Mouse (Mus musculus) MEL (cell line): ENCODE measurements around the gene Fam162b. TPM values are rescaled to one million over a fixed set of nuclear protein-coding genes. Genes with fewer than 3 reads are reported as not detected.

Experiments
- DNase-seq: peaks from one replicate; pipeline ENCODE4 v3.0.0; 2011; ENCODE audit warnings: low read depth, low spot score
- H3K27ac ChIP-seq: 2 replicates; pipeline ENCODE4 v1.5.1; 2012; ENCODE audit warnings: low read depth, mild to moderate bottlenecking, control low read depth, low read length, moderate library complexity; ENCODE audit not compliant: control insufficient read depth
- H3K27me3 ChIP-seq, 2 experiments: fragments of 150-350 bp in 1 of 2; sonication (generic) in 1 of 2; 2 replicates each; pipeline ENCODE4 v1.6.1; 2012; ENCODE audit warnings: low read length in 2 of 2, mild to moderate bottlenecking in 2 of 2, improper control_type of control experiment in 1 of 2, moderate library complexity in 1 of 2; ENCODE audit not compliant: insufficient read depth in 2 of 2, control insufficient read depth in 1 of 2
- H3K36me3 ChIP-seq, 2 experiments: 2 replicates each; pipeline ENCODE4 v1.6.1; 2012 to 2014; ENCODE audit warnings: low read length in 2 of 2, improper control_type of control experiment in 1 of 2, inconsistent platforms in 1 of 2, mild to moderate bottlenecking in 1 of 2; ENCODE audit not compliant: insufficient read depth in 2 of 2, control insufficient read depth in 1 of 2
- H3K4me1 ChIP-seq, 2 experiments: fragments of 150-350 bp in 1 of 2; sonication (generic) in 1 of 2; 2 replicates each; pipeline ENCODE4 v1.6.1; 2012; ENCODE audit warnings: low read length in 2 of 2, improper control_type of control experiment in 1 of 2, mild to moderate bottlenecking in 1 of 2; ENCODE audit not compliant: insufficient read depth in 2 of 2, control insufficient read depth in 1 of 2
- H3K4me3 ChIP-seq, 2 experiments: fragments of 150-350 bp in 1 of 2; sonication (generic) in 1 of 2; 2 replicates each; pipeline ENCODE4 v1.5.1; 2012; ENCODE audit warnings: low read depth in 2 of 2, low read length in 2 of 2, mild to moderate bottlenecking in 2 of 2, moderate library complexity in 2 of 2, control low read depth in 1 of 2, improper control_type of control experiment in 1 of 2; ENCODE audit not compliant: control insufficient read depth in 1 of 2, insufficient read depth in 1 of 2
- H3K79me2 ChIP-seq: 2 replicates; pipeline ENCODE4 v1.6.1; 2012; ENCODE audit warnings: mild to moderate bottlenecking, low read length, moderate library complexity; ENCODE audit not compliant: control insufficient read depth, poor library complexity, insufficient read depth
- H3K9ac ChIP-seq: 2 replicates; pipeline ENCODE4 v1.6.1; 2012; ENCODE audit warnings: low read depth, mild to moderate bottlenecking, control low read depth, low read length, moderate library complexity; ENCODE audit not compliant: control insufficient read depth, poor library complexity, severe bottlenecking
- H3K9me3 ChIP-seq: fragments of 150-350 bp; sonication (generic); replicated peaks from 2 replicates; pipeline ENCODE4 v1.6.1; 2012; ENCODE audit warnings: mild to moderate bottlenecking, low read length, improper control_type of control experiment, moderate library complexity; ENCODE audit not compliant: insufficient read depth
- CHD2 ChIP-seq: IDR thresholded peaks from 2 replicates; pipeline ENCODE4 v1.6.1; 2011; ENCODE audit warnings: low read length, improper control_type of control experiment
- ELF1 ChIP-seq: IDR thresholded peaks from 2 replicates; pipeline ENCODE4 v1.6.1; 2014; ENCODE audit warnings: low read depth, mild to moderate bottlenecking, inconsistent platforms, low read length, improper control_type of control experiment, moderate library complexity
- EP300 ChIP-seq, 2 experiments: IDR thresholded peaks; 2 replicates each; pipeline ENCODE4 v1.6.1; 2011; ENCODE audit warnings: improper control_type of control experiment in 2 of 2, low read length in 2 of 2, low read depth in 1 of 2, mild to moderate bottlenecking in 1 of 2
- GABPA ChIP-seq: IDR thresholded peaks from 2 replicates; pipeline ENCODE4 v1.6.1; 2012; ENCODE audit warnings: low read depth, mild to moderate bottlenecking, inconsistent platforms, low read length, improper control_type of control experiment, moderate library complexity
- KAT2A ChIP-seq: conservative IDR thresholded peaks from 2 replicates; pipeline ENCODE4 v1.6.1; 2012; ENCODE audit warnings: low read depth, low read length, improper control_type of control experiment, inconsistent platforms
- MAFK ChIP-seq: IDR thresholded peaks from 2 replicates; pipeline ENCODE4 v1.6.1; 2011; ENCODE audit warnings: low read depth, mild to moderate bottlenecking, low read length, improper control_type of control experiment, borderline replicate concordance
- MEF2A ChIP-seq: IDR thresholded peaks from 2 replicates; pipeline ENCODE4 v1.6.1; 2014; ENCODE audit warnings: low read depth, mild to moderate bottlenecking, inconsistent platforms, low read length, improper control_type of control experiment; ENCODE audit not compliant: poor library complexity, insufficient replicate concordance, severe bottlenecking; ENCODE audit errors: extremely low read depth
- MYB ChIP-seq: IDR thresholded peaks from 2 replicates; pipeline ENCODE4 v1.6.1; 2011; ENCODE audit warnings: mild to moderate bottlenecking, low read depth, low read length, improper control_type of control experiment
- MYC ChIP-seq: IDR thresholded peaks from 2 replicates; pipeline ENCODE4 v1.6.1; 2011; ENCODE audit warnings: low read depth, mild to moderate bottlenecking, low read length, improper control_type of control experiment, moderate library complexity
- NELFE ChIP-seq: IDR thresholded peaks from 2 replicates; pipeline ENCODE4 v1.6.1; 2011; ENCODE audit warnings: low read depth, low read length, improper control_type of control experiment
- NRF1 ChIP-seq: IDR thresholded peaks from 2 replicates; pipeline ENCODE4 v1.6.1; 2014; ENCODE audit warnings: low read depth, mild to moderate bottlenecking, inconsistent platforms, low read length, improper control_type of control experiment, moderate library complexity; ENCODE audit not compliant: poor library complexity, insufficient read depth, severe bottlenecking
- POLR2AphosphoS2 ChIP-seq: IDR thresholded peaks from 2 replicates; pipeline ENCODE4 v1.6.1; 2011; ENCODE audit warnings: low read length, improper control_type of control experiment
- POLR2AphosphoS5 ChIP-seq: IDR thresholded peaks from 2 replicates; pipeline ENCODE4 v1.6.1; 2012; ENCODE audit warnings: low read depth, borderline replicate concordance, mild to moderate bottlenecking, inconsistent platforms, low read length, moderate library complexity, mixed read lengths
- RAD21 ChIP-seq: IDR thresholded peaks from 2 replicates; pipeline ENCODE4 v1.6.1; 2011; ENCODE audit warnings: mild to moderate bottlenecking, low read depth, low read length, improper control_type of control experiment
- SMC3 ChIP-seq: IDR thresholded peaks from 2 replicates; pipeline ENCODE4 v1.6.1; 2011; ENCODE audit warnings: low read depth, low read length, improper control_type of control experiment
- TAL1 ChIP-seq: IDR thresholded peaks from 2 replicates; pipeline ENCODE4 v1.6.1; 2012; ENCODE audit warnings: mild to moderate bottlenecking, inconsistent platforms, low read length, moderate library complexity, mixed read lengths
- ZC3H11A ChIP-seq: IDR thresholded peaks from 2 replicates; pipeline ENCODE4 v1.6.1; 2012; ENCODE audit warnings: low read depth, mild to moderate bottlenecking, inconsistent platforms, low read length, improper control_type of control experiment
- ZMIZ1 ChIP-seq: IDR thresholded peaks from 2 replicates; pipeline ENCODE4 v1.6.1; 2012; ENCODE audit warnings: low read depth, mild to moderate bottlenecking, inconsistent platforms, low read length, improper control_type of control experiment, moderate library complexity
- ZNF384 ChIP-seq: IDR thresholded peaks from 2 replicates; pipeline ENCODE4 v1.6.1; 2012; ENCODE audit warnings: low read depth, mild to moderate bottlenecking, inconsistent platforms, low read length, improper control_type of control experiment
- polyA plus RNA-seq, 2 experiments: library from polyadenylated mRNA; stranded (reverse) in 1 of 2; unstranded in 1 of 2; fragments of >175 nt in 1 of 2; fragments of >200 nt in 1 of 2; gene quantifications; 2 replicates each; pipeline versions ENCODE4 v1.2.1 to v1.2.4; 2012; ENCODE audit warnings: low replicate concordance in 2 of 2, low read depth in 1 of 2; ENCODE audit not compliant: insufficient read length in 2 of 2, insufficient read depth in 1 of 2, missing spikeins in 1 of 2
- total RNA-seq: library from RNA; depleted of rRNA; stranded (reverse); fragments of 300-350 nt; gene quantifications from 2 replicates; pipeline ENCODE4 v1.2.3, GENCODE M21; 2012

Fam162b gene
- total and polyA plus RNA-seq, 3 experiments: not detected

- H3K4me3 ChIP-seq: no peak overlapping the region
- TF ChIP-seq ZMIZ1: no peak
- no peak for TF ChIP-seq ZNF384
- no peak for TF ChIP-seq EP300 (IDR thresholded peaks at IDR 0.05; ENCODE audit: low read depth in 1 of 2, low read length in 2 of 2)
- TF ChIP-seq CHD2: no peak
- no peak for TF ChIP-seq POLR2AphosphoS2
- TF ChIP-seq SMC3: no peak
- no peak for TF ChIP-seq POLR2AphosphoS5
- TF ChIP-seq TAL1: no peak
- no peak for TF ChIP-seq GABPA
- no peak for TF ChIP-seq NELFE
- TF ChIP-seq ELF1: no peak
- TF ChIP-seq MAFK: no peak
- no peak for TF ChIP-seq MYC
- TF ChIP-seq MYB: no peak
- no peak for TF ChIP-seq MEF2A
- no peak for TF ChIP-seq NRF1
- TF ChIP-seq RAD21: no peak
- no peak for TF ChIP-seq ZC3H11A
- TF ChIP-seq KAT2A: no peak
- TF ChIP-seq, all 39 proteins: peak for 0
These were observed 6.8 kb upstream of the Fam162b start for GRCm38 (mm10) chr10:51596928-51597635.

More at GRCm38 (mm10) chr10:51596928-51597635, 6.8 kb upstream of the Fam162b start:
- no peak for DNase-seq
- Histone ChIP-seq H3K9ac (no peak overlapping the region), H3K4me1 (no peaks in the 10 kb centered on the region), H3K79me2 (no peaks in the 10 kb centered on the region), H3K27me3 (no peaks in the 10 kb centered on the region), H3K36me3 (no peaks in the 10 kb centered on the region), H3K27ac (no peak overlapping the region), H3K9me3 (no peaks in the 10 kb centered on the region)
